Mouse (Mus musculus) hindbrain, embryonic 15.5 days (tissue): ENCODE data around the gene Qars. TPM values are rescaled to one million over a fixed set of nuclear protein-coding genes. Genes with fewer than 3 reads are reported as not detected.

Experiments
- ATAC-seq: fragments of 200-750 bp; cut with Nextera tagmentation; 2 replicates; pipeline ENCODE4 v1.8.0; 2017; ENCODE audit warnings: low read depth, moderate number of reproducible peaks, moderate TSS enrichment; ENCODE audit not compliant: low FRiP score
- H3K27ac ChIP-seq: fragments of 300-500 bp; sonication (generic); replicated peaks from 2 replicates; pipeline ENCODE4 v1.5.1; 2015; ENCODE audit warnings: mild to moderate bottlenecking, inconsistent platforms
- H3K27me3 ChIP-seq: fragments of 300-500 bp; sonication (generic); 2 replicates; pipeline ENCODE4 v1.6.1; 2015; ENCODE audit warnings: control low read depth, inconsistent platforms
- H3K36me3 ChIP-seq: fragments of 300-500 bp; sonication (generic); 2 replicates; pipeline ENCODE4 v1.6.1; 2015; ENCODE audit warnings: control low read depth, inconsistent platforms
- H3K4me1 ChIP-seq: fragments of 300-500 bp; sonication (generic); replicated peaks from 2 replicates; pipeline ENCODE4 v1.6.1; 2015; ENCODE audit warnings: control low read depth, inconsistent platforms
- H3K4me2 ChIP-seq: fragments of 300-500 bp; sonication (generic); 2 replicates; pipeline ENCODE4 v1.6.1; 2015; ENCODE audit warnings: moderate library complexity, mild to moderate bottlenecking, inconsistent platforms
- H3K4me3 ChIP-seq: fragments of 300-500 bp; sonication (generic); 2 replicates; pipeline ENCODE4 v1.5.1; 2015; ENCODE audit warnings: mild to moderate bottlenecking, inconsistent platforms
- H3K9ac ChIP-seq: fragments of 300-500 bp; sonication (generic); 2 replicates; pipeline ENCODE4 v1.6.1; 2015; ENCODE audit warnings: inconsistent platforms
- H3K9me3 ChIP-seq: fragments of 300-500 bp; sonication (generic); 2 replicates; pipeline ENCODE4 v1.6.1; 2016; ENCODE audit warnings: control low read depth, inconsistent platforms
- WGBS: fragments of 180-500 bp; shearing (Covaris S2); methylation state at CpG from one replicate; pipeline ENCODE4 v1.1.7; 2015; 5-methylcytosine and 5-hydroxymethylcytosine counted together
- polyA plus RNA-seq: library from polyadenylated mRNA; unstranded; fragments of >200 nt; fragmentation: Nextera tagmentation; extraction: Ambion mirVana; gene quantifications from 2 replicates; pipeline ENCODE4 v1.2.1, GENCODE M21; 2015

Qars gene
- polyA plus RNA-seq, 1 experiment from 2014 or later = 62.8 TPM

GRCm38 (mm10) chr9:108560227-108560841 is 52.8 kb downstream of the Qars start, which contains the start of gene Impdh2:
Gene Impdh2, plus strand, starts transcription at chr9:108560286.
- Histone ChIP-seq H3K9me3 (no peaks in the 10 kb centered on the region), H3K4me1 (peaks cover 17% of the 10 kb centered on the region), H3K27ac (peak within 1 kb of the TSS; percentile 75), H3K36me3 (peaks cover 63% of the 10 kb centered on the region), H3K4me2 (peak within 1 kb of the TSS; percentile 87), H3K9ac (peak within 1 kb of the TSS; percentile 60), H3K27me3 (no peaks in the 10 kb centered on the region), H3K4me3 (peak within 1 kb of the TSS; percentile 51)
- peak; percentile 98 for ATAC-seq
- WGBS = under 1% methylated on average over 53 of the region's 53 CpGs

- Histone ChIP-seq H3K4me3 (no peak overlapping the region), H3K36me3 (peaks cover 36% of the 10 kb centered on the region)
- ATAC-seq = no peak
These were observed 56.2 kb downstream of the Qars start for GRCm38 (mm10) chr9:108563671-108564070.

GRCm38 (mm10) chr9:108564131-108564530 is 56.6 kb downstream of the Qars start:
- peaks cover 31% of the 10 kb centered on the region for H3K36me3 ChIP-seq
- no peak overlapping the region for H3K4me3 ChIP-seq
- H3K9me3 ChIP-seq = no peaks in the 10 kb centered on the region
- peaks cover 43% of the 10 kb centered on the region for H3K4me1 ChIP-seq
- no peak overlapping the region for H3K4me2 ChIP-seq
- no peaks in the 10 kb centered on the region for H3K27me3 ChIP-seq
- H3K27ac ChIP-seq = no peak overlapping the region
- H3K9ac ChIP-seq = no peak overlapping the region
- no peak for ATAC-seq
- WGBS = 89% methylated on average over 7 of the region's 7 CpGs

More at GRCm38 (mm10) chr9:108563671-108564070, 56.2 kb downstream of the Qars start:
- no peaks in the 10 kb centered on the region for H3K27me3 ChIP-seq
- H3K27ac ChIP-seq = no peak overlapping the region
- H3K4me2 ChIP-seq = no peak overlapping the region
- H3K9me3 ChIP-seq = no peaks in the 10 kb centered on the region
- H3K9ac ChIP-seq = no peak overlapping the region
- WGBS = 92% methylated on average over 8 of the region's 8 CpGs
- H3K4me1 ChIP-seq = peaks cover 39% of the 10 kb centered on the region

Other genes starting within 250 kb of the Qars start
- 73.8 and 86.0 TPM in 2 replicates for gene Dag1, start 243.7 kb upstream of the Qars start, polyA plus RNA-seq
- gene Nicn1, start 217.3 kb upstream of the Qars start, polyA plus RNA-seq = 130 and 134 TPM in 2 replicates
- 27.0 and 28.3 TPM in 2 replicates for gene Amt, start 210.9 kb upstream of the Qars start, polyA plus RNA-seq
- gene Rhoa, start 201.6 kb upstream of the Qars start, polyA plus RNA-seq = 275 and 287 TPM in 2 replicates
- 52.7 and 53.0 TPM in 2 replicates for gene Tcta, start 201.5 kb upstream of the Qars start, polyA plus RNA-seq
- 444 and 458 TPM in 2 replicates for gene Gpx1, start 168.8 kb upstream of the Qars start, polyA plus RNA-seq
- 123 and 125 TPM in 2 replicates for gene Usp4, start 159.9 kb upstream of the Qars start, polyA plus RNA-seq
- gene 1700102P08Rik, start 114.9 kb upstream of the Qars start, polyA plus RNA-seq = 1.5 and 2.3 TPM in 2 replicates
- gene Ccdc36, start 79.2 kb upstream of the Qars start, polyA plus RNA-seq = 1.6 and 2.5 TPM in 2 replicates
- not detected in 2 replicates for gene BC048562, start 71.2 kb upstream of the Qars start, polyA plus RNA-seq
- gene Ccdc71, start 47.2 kb upstream of the Qars start, polyA plus RNA-seq = 57.5 and 63.4 TPM in 2 replicates
- 67.5 and 70.8 TPM in 2 replicates for gene Klhdc8b, start 46.1 kb upstream of the Qars start, polyA plus RNA-seq
- 24.1 and 25.1 TPM in 2 replicates for gene Lamb2, start 28.0 kb upstream of the Qars start, polyA plus RNA-seq
- gene Usp19, start 17.1 kb upstream of the Qars start, polyA plus RNA-seq = 76.5 and 80.8 TPM in 2 replicates
- gene Qrich1, start 9.1 kb downstream of the Qars start, polyA plus RNA-seq = 118 and 127 TPM in 2 replicates
- gene Impdh2, start 52.6 kb downstream of the Qars start, polyA plus RNA-seq = 109 and 111 TPM in 2 replicates
- gene Ndufaf3, start 59.7 kb downstream of the Qars start, polyA plus RNA-seq = 73.4 and 78.5 TPM in 2 replicates
- gene Dalrd3, start 62.2 kb downstream of the Qars start, polyA plus RNA-seq = 304 and 323 TPM in 2 replicates
- gene Wdr6, start 71.0 kb downstream of the Qars start, polyA plus RNA-seq = 308 and 313 TPM in 2 replicates
- 34.9 and 35.1 TPM in 2 replicates for gene P4htm, start 90.0 kb downstream of the Qars start, polyA plus RNA-seq
- 43.0 and 48.1 TPM in 2 replicates for gene Arih2, start 141.7 kb downstream of the Qars start, polyA plus RNA-seq
- gene Slc25a20, start 154.4 kb downstream of the Qars start, polyA plus RNA-seq = 43.3 and 47.7 TPM in 2 replicates
- 62.4 and 65.9 TPM in 2 replicates for gene Prkar2a, start 181.6 kb downstream of the Qars start, polyA plus RNA-seq